Mouse (Mus musculus) heart, adult 2 months (tissue): ENCODE results near the gene Hoxb3.

ENCODE experiments used
- CTCF ChIP-seq: fragments of 200-600 bp; IDR thresholded peaks from 2 replicates; pipeline ENCODE4 v1.8.1; 2022; ENCODE audit warnings: antibody characterized with exemption, mild to moderate bottlenecking, moderate library complexity
- POLR2A ChIP-seq: fragments of 200-500 bp; IDR thresholded peaks from 2 replicates; pipeline ENCODE4 v1.6.1; 2011; ENCODE audit warnings: mild to moderate bottlenecking, low read depth, low read length, control low read depth; ENCODE audit not compliant: insufficient read depth

GRCm38 (mm10) chr11:96366092-96367041 is 43.2 kb downstream of the Hoxb3 start:
- TF ChIP-seq POLR2A = no peak
- TF ChIP-seq CTCF = no peak
